Mouse (Mus musculus) testis, adult 2 months (tissue): ENCODE results near the gene Ceacam2.

Experiments used
- CTCF ChIP-seq: fragments of 200-500 bp; IDR thresholded peaks from 2 replicates; pipeline ENCODE4 v1.5.1; 2012; ENCODE audit warnings: low read depth, mild to moderate bottlenecking, inconsistent platforms, low read length, moderate library complexity; ENCODE audit not compliant: control insufficient read depth, insufficient read depth, insufficient replicate concordance
- POLR2A ChIP-seq: fragments of 200-500 bp; IDR thresholded peaks from 2 replicates; pipeline ENCODE4 v1.6.1; 2012; ENCODE audit warnings: low read depth, mild to moderate bottlenecking, inconsistent platforms, low read length, moderate library complexity; ENCODE audit not compliant: control insufficient read depth

DNA sequence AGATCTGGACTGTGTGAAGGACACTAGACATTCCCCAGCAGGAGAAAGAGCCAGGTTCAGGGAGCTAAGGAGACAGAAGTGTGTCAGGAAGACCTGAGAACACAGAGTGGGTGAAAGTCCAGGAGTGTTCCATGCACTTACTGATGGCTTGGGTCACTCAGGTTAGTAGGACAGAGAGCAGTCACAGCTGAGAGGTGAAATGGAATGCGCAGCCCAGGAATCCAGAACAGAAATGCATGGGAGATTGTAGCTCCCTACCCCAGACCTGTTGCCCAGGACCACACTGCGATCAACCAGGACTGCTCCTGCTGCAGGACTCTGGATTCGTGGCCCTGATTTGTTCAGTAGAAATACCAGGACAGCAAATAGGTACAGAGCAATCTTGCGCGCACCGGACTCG lies 29.1 kb upstream of the Ceacam2 start:
- TF ChIP-seq CTCF (no peak), POLR2A (no peak)
